Mouse (Mus musculus): ENCODE data around the gene Wnt16.
A peak's percentile ranks its signal among the peaks of the same experiment; 100 is the strongest.
"Not testable (repeated sequence)": the region's sequence is repeated elsewhere in the genome, so short reads cannot be mapped to it uniquely, and the experiment has no call there.

Wnt16 gene

GRCm38 (mm10) chr6:22288004-22288736 is at the start of gene Wnt16:
TSS of gene Wnt16 (plus strand) at chr6:22288227.
- peak; percentile 6 for DNase-seq (ENCODE audit: low read depth, low spot score)

GRCm38 (mm10) chr6:22243321-22243720 is 44.7 kb upstream of the Wnt16 start:
- DNase-seq (ENCODE audit: low read depth, low spot score), result no peak

- no peak for DNase-seq (ENCODE audit: low read depth, low spot score)
Observed at GRCm38 (mm10) chr6:22246696-22247095, 41.3 kb upstream of the Wnt16 start.

- no peak for DNase-seq (ENCODE audit: low read depth, low spot score)
Observed at GRCm38 (mm10) chr6:22258784-22259183, 29.2 kb upstream of the Wnt16 start.

- DNase-seq (ENCODE audit: low read depth, low spot score), result no peak
Observed at GRCm38 (mm10) chr6:22262519-22262918, 25.5 kb upstream of the Wnt16 start.

- DNase-seq (ENCODE audit: low read depth, low spot score), result not testable (repeated sequence)
Observed at GRCm38 (mm10) chr6:22264094-22264493, 23.9 kb upstream of the Wnt16 start.

- DNase-seq (ENCODE audit: low read depth, low spot score), result no peak
Observed at GRCm38 (mm10) chr6:22266018-22266417, 22.0 kb upstream of the Wnt16 start.

GRCm38 (mm10) chr6:22267807-22268667 is 20.0 kb upstream of the Wnt16 start:
- no peak for DNase-seq (ENCODE audit: low read depth, low spot score)

- DNase-seq (ENCODE audit: low read depth, low spot score), result no peak
Observed at GRCm38 (mm10) chr6:22268677-22269076, 19.4 kb upstream of the Wnt16 start.

- no peak for DNase-seq (ENCODE audit: low read depth, low spot score)
Observed at GRCm38 (mm10) chr6:22269840-22270521, 18.0 kb upstream of the Wnt16 start.

GRCm38 (mm10) chr6:22277941-22278340 is 10.1 kb upstream of the Wnt16 start:
- no peak for DNase-seq (ENCODE audit: low read depth, low spot score)

- DNase-seq (ENCODE audit: low read depth, low spot score), result no peak
Observed at GRCm38 (mm10) chr6:22280217-22280861, 7.7 kb upstream of the Wnt16 start.

- DNase-seq (ENCODE audit: low read depth, low spot score), result no peak
Observed at GRCm38 (mm10) chr6:22282405-22282804, 5.6 kb upstream of the Wnt16 start.

GRCm38 (mm10) chr6:22288737-22289460 is 872 bp downstream of the Wnt16 start:
- peak; percentile 21 for DNase-seq (ENCODE audit: low read depth, low spot score)

GRCm38 (mm10) chr6:22289461-22290021 is 1.5 kb downstream of the Wnt16 start:
- no peak for DNase-seq (ENCODE audit: low read depth, low spot score)

- DNase-seq (ENCODE audit: low read depth, low spot score), result no peak
Observed at GRCm38 (mm10) chr6:22290790-22291189, 2.8 kb downstream of the Wnt16 start.

GRCm38 (mm10) chr6:22292056-22292455 is 4.0 kb downstream of the Wnt16 start:
- no peak for DNase-seq (ENCODE audit: low read depth, low spot score)

- DNase-seq (ENCODE audit: low read depth, low spot score), result no peak
Observed at GRCm38 (mm10) chr6:22293922-22294321, 5.9 kb downstream of the Wnt16 start.

- no peak for DNase-seq (ENCODE audit: low read depth, low spot score)
Observed at GRCm38 (mm10) chr6:22297028-22297427, 9.0 kb downstream of the Wnt16 start.

- DNase-seq (ENCODE audit: low read depth, low spot score), result no peak
Observed at GRCm38 (mm10) chr6:22298059-22298458, 10.0 kb downstream of the Wnt16 start.
